8 mouse cellular contexts compared by ENCODE assay signal in the genomic region with DNA sequence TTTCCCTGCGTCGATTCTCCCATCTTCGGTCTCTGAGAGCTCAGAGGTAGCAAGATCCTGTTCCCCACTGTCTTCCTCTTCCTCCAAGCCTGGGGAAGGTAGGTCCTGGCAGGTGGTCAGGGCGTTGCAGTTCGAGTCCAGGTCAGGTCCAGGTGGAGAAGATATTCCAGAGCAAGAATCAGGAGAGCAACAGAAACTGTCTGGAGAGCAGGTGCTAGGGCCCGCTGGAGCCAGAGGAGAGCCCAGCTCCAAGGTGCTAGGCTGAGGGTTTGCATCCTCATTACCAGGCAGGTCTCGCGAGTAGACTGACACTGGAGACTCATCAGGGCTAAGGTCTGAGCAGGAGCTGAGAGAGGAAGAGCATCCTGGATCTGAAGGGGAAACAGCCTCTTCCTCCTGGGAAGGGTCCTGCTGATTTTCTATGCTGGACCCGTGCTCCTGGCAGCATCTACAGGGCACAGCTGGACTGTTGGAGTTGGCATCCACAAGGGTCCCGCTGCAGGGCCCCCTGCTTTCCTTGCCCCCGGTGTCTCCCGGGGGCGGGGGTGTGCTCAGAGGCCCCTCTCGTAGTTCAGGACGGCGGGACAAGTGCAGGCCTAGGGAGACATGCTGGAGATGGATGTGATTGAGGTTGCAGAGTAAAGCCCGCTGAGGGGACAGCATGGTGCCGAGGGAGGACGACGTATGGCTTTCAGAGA. TPM values are rescaled to one million over a fixed set of nuclear protein-coding genes. Genes with fewer than 3 reads are reported as not detected.
DNase-seq lines count a peak whose midpoint lies in the region; ATAC-seq lines count a peak whose summit lies in the region.

No protein-coding gene starts in this region.

- no peak for DNase-seq in kidney, postnatal 25 days
- DNase-seq in cerebellum, adult 9-10 months = peak; percentile 61
- no peak for DNase-seq in hindbrain, embryonic 14.5 days (ENCODE audit: low spot score)
- DNase-seq in naive thymus-derived CD4-positive, alpha-beta T cell, adult 2 months (ENCODE audit: low read depth) = peak; percentile 28
- DNase-seq in left cerebral cortex, postnatal 25 days (ENCODE audit: low spot score in 2 of 2) = no peak
- DNase-seq in gastrocnemius, postnatal 36 days = no peak

- WGBS in kidney, embryonic 15.5 days = 8% methylated on average over 20 of the region's 20 CpGs
- 6% methylated on average over 20 of the region's 20 CpGs for WGBS in hindbrain, embryonic 14.5 days

- peaks cover 20% of the 10 kb centered on the region for H3K27me3 ChIP-seq in kidney, embryonic 15.5 days
- H3K27me3 ChIP-seq in hindbrain, embryonic 14.5 days (ENCODE audit: control insufficient read depth, insufficient read depth, low read length) = no peaks in the 10 kb centered on the region

- peaks cover 61% of the 10 kb centered on the region for H3K4me1 ChIP-seq in kidney, embryonic 15.5 days
- peaks cover 32% of the 10 kb centered on the region for H3K4me1 ChIP-seq in hindbrain, embryonic 14.5 days (replicated peaks; ENCODE audit: control insufficient read depth, insufficient read depth, low read length)

- H3K4me2 ChIP-seq in kidney, embryonic 15.5 days = peak overlapping the region; percentile 100
- peak overlapping the region; percentile 98 for H3K4me2 ChIP-seq in hindbrain, embryonic 14.5 days (replicated peaks)

- intact Hi-C loops in left cerebral cortex, postnatal 25 days (cut with DNase I) = loop anchor here (2.0 to 5.0 kb wide), 3 partner anchors 73 to 940 kb away; partner anchors contain the start of genes Clk2 and Thbs3
- intact Hi-C loops in gastrocnemius, postnatal 36 days (cut with DNase I) = loop anchor here (2.0 kb wide), 1 partner anchor 125 kb away; no protein-coding TSS in a partner anchor

- H3K27ac ChIP-seq in kidney, embryonic 15.5 days = no peak overlapping the region
- peak overlapping the region; percentile 71 for H3K27ac ChIP-seq in hindbrain, embryonic 14.5 days

- no peaks in the 10 kb centered on the region for H3K9me3 ChIP-seq in kidney, embryonic 15.5 days (replicated peaks)
- no peaks in the 10 kb centered on the region for H3K9me3 ChIP-seq in hindbrain, embryonic 14.5 days (ENCODE audit: control insufficient read depth, low read length)

- H3K9ac ChIP-seq in kidney, embryonic 15.5 days = peak overlapping the region; percentile 68; the same call in 1 of the 2 replicates
- H3K9ac ChIP-seq in hindbrain, embryonic 14.5 days = peak overlapping the region; percentile 72

- peaks cover 31% of the 10 kb centered on the region for H3K36me3 ChIP-seq in kidney, embryonic 15.5 days
- H3K36me3 ChIP-seq in hindbrain, embryonic 14.5 days (replicated peaks; ENCODE audit: control insufficient read depth, insufficient read depth) = peaks cover 55% of the 10 kb centered on the region

- ATAC-seq in kidney, embryonic 15.5 days (replicated peaks; ENCODE audit: low FRiP score) = no peak
- ATAC-seq in hindbrain, embryonic 14.5 days (ENCODE audit: low FRiP score) = no peak
- no peak for ATAC-seq in monocyte, adult 5-6 weeks (replicated peaks; ENCODE audit: insufficient number of reproducible peaks, low FRiP score, low TSS enrichment, poor library complexity, severe bottlenecking)

- H3K4me3 ChIP-seq in kidney, embryonic 15.5 days (replicated peaks) = peak overlapping the region; percentile 69
- H3K4me3 ChIP-seq in hindbrain, embryonic 14.5 days (replicated peaks; ENCODE audit: low read length) = peak overlapping the region; percentile 73

RNA-seq across cellular contexts. Expression of gene Rusc1, which starts 1.2 kb away (rescaled TPM):
- polyA plus RNA-seq in kidney, embryonic 15.5 days (2015; fragmentation: Nextera tagmentation; extraction: Ambion mirVana) = 19.3 and 19.7 TPM in 2 replicates
- 95.7 and 117 TPM in 2 replicates for polyA plus RNA-seq in hindbrain, embryonic 14.5 days (2014; fragmentation: Nextera tagmentation; extraction: Ambion mirVana)
- 100 to 1,000 TPM; 189 to 195 TPM for total RNA-seq in left cerebral cortex, postnatal 25 days (2021)
- 15.7 to 30.9 TPM (median 22.4 TPM) in 3 replicates for total RNA-seq in monocyte, adult 5-6 weeks (2017)
- 10 to 100 TPM; 14.8 to 15.7 TPM for total RNA-seq in gastrocnemius, postnatal 36 days (2021)

RNA-seq across cellular contexts. Expression of gene Gm43738, which starts 8.9 kb away (rescaled TPM):
- not detected in 2 replicates for polyA plus RNA-seq in kidney, embryonic 15.5 days (2015; fragmentation: Nextera tagmentation; extraction: Ambion mirVana)
- polyA plus RNA-seq in hindbrain, embryonic 14.5 days (2014; fragmentation: Nextera tagmentation; extraction: Ambion mirVana) = not detected in 2 replicates
- not detected for total RNA-seq in left cerebral cortex, postnatal 25 days (2021)
- total RNA-seq in monocyte, adult 5-6 weeks (2017) = not detected in 3 replicates
- total RNA-seq in gastrocnemius, postnatal 36 days (2021) = not detected

RNA-seq across cellular contexts. Expression of gene Fdps, which starts 9.8 kb away (rescaled TPM):
- polyA plus RNA-seq in kidney, embryonic 15.5 days (2015; fragmentation: Nextera tagmentation; extraction: Ambion mirVana) = 188 and 215 TPM in 2 replicates
- polyA plus RNA-seq in hindbrain, embryonic 14.5 days (2014; fragmentation: Nextera tagmentation; extraction: Ambion mirVana) = 416 and 468 TPM in 2 replicates
- 10 to 100 TPM; 81.0 to 88.8 TPM for total RNA-seq in left cerebral cortex, postnatal 25 days (2021)
- 37.2 to 55.7 TPM (median 39.0 TPM) in 3 replicates for total RNA-seq in monocyte, adult 5-6 weeks (2017)
- total RNA-seq in gastrocnemius, postnatal 36 days (2021) = 10 to 100 TPM; 23.2 to 27.5 TPM

RNA-seq across cellular contexts. Expression of gene Pklr, which starts 44.0 kb away (rescaled TPM):
- 2.3 and 5.5 TPM in 2 replicates for polyA plus RNA-seq in kidney, embryonic 15.5 days (2015; fragmentation: Nextera tagmentation; extraction: Ambion mirVana)
- 0.11 TPM in 1 of 2 replicates, not detected in the other for polyA plus RNA-seq in hindbrain, embryonic 14.5 days (2014; fragmentation: Nextera tagmentation; extraction: Ambion mirVana)
- not detected for total RNA-seq in left cerebral cortex, postnatal 25 days (2021)
- not detected in 3 replicates for total RNA-seq in monocyte, adult 5-6 weeks (2017)
- not detected for total RNA-seq in gastrocnemius, postnatal 36 days (2021)

Comparison
In these comparisons a context has a peak if more than half of its experiments do, and no peak if none do; other contexts are left out.
1. DNase-seq: peak in cerebellum, adult 9-10 months (single experiment) and naive thymus-derived CD4-positive, alpha-beta T cell, adult 2 months (single experiment); none in kidney, postnatal 25 days (0 of 2), hindbrain, embryonic 14.5 days (single experiment), left cerebral cortex, postnatal 25 days (0 of 2) and gastrocnemius, postnatal 36 days (0 of 2).